Mouse (Mus musculus): ENCODE results near the gene Rab11fip4. TPM values are rescaled to one million over a fixed set of nuclear protein-coding genes. Genes with fewer than 3 reads are reported as not detected.

Rab11fip4 gene
- polyA plus RNA-seq, 1 experiment from 2014 or later, result 2.2 TPM

- H3K27ac ChIP-seq (ENCODE audit: low read depth, low read length), result no peak overlapping the region
- no peaks in the 10 kb centered on the region for H3K9me3 ChIP-seq (ENCODE audit: control insufficient read depth, low read length)
- no peak overlapping the region for H3K4me2 ChIP-seq
- WGBS, result 55% methylated on average over 2 of the region's 2 CpGs
- no peaks in the 10 kb centered on the region for H3K36me3 ChIP-seq (ENCODE audit: control insufficient read depth, insufficient read depth, low read length)
- H3K27me3 ChIP-seq (replicated peaks; ENCODE audit: control insufficient read depth, insufficient read depth, low read length), result peaks cover 2% of the 10 kb centered on the region
- H3K4me1 ChIP-seq (replicated peaks; ENCODE audit: control insufficient read depth, insufficient read depth, low read length), result no peaks in the 10 kb centered on the region; the same call in 1 of the 2 replicates
- no peak for DNase-seq (ENCODE audit: low spot score)
- H3K9ac ChIP-seq (ENCODE audit: low read depth, low read length), result no peak overlapping the region
- no peak overlapping the region for H3K4me3 ChIP-seq (ENCODE audit: low read depth, low read length)
- ATAC-seq (replicated peaks; ENCODE audit: low FRiP score), result no peak
Measured at GRCm38 (mm10) chr11:79610454-79610853, 19.4 kb downstream of the Rab11fip4 start.

DNA sequence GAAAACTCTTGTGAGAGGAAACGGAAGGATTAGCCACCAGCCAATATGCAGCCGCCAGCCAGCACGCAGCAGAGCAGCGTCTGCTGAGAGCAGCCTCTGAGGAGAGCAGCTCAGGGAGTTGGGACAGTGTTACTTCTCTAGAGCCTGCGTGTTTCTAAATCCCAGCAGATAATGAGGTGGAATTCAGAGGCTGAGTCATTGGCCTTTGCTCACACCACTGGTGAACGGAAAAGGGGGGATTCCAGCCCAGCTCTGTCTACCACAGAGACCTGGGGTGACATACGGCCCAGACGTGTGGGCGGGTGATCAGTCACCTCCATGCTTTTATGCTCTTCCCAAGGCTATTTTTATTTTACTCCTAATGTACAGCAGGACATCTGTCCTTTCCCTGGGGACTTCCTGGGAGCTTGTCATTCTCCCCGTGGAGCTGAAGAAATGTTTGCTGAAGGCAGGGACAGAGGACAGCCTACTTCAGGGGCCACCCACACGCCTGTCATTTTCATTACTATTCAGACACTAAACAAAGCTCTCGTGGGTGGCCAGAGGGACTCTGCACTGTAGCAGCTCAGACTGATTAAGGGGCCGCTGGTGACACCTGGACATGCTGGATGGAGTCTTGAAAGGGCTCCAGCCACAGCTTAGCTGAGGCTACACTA lies 20.1 kb downstream of the Rab11fip4 start:
- no peak overlapping the region for H3K9ac ChIP-seq (ENCODE audit: low read depth, low read length)
- ATAC-seq (replicated peaks; ENCODE audit: low FRiP score), result no peak
- no peaks in the 10 kb centered on the region for H3K36me3 ChIP-seq (ENCODE audit: control insufficient read depth, insufficient read depth, low read length)
- H3K27me3 ChIP-seq (replicated peaks; ENCODE audit: control insufficient read depth, insufficient read depth, low read length), result no peaks in the 10 kb centered on the region; the same call in none of the 2 replicates
- no peak for DNase-seq (ENCODE audit: low spot score)
- 31% methylated on average over 13 of the region's 13 CpGs for WGBS
- no peak overlapping the region for H3K4me3 ChIP-seq (ENCODE audit: low read depth, low read length)
- H3K27ac ChIP-seq (ENCODE audit: low read depth, low read length), result no peak overlapping the region
- H3K4me1 ChIP-seq (replicated peaks; ENCODE audit: control insufficient read depth, insufficient read depth, low read length), result no peaks in the 10 kb centered on the region; the same call in 1 of the 2 replicates
- no peak overlapping the region for H3K4me2 ChIP-seq
- H3K9me3 ChIP-seq (ENCODE audit: control insufficient read depth, low read length), result no peaks in the 10 kb centered on the region

DNA sequence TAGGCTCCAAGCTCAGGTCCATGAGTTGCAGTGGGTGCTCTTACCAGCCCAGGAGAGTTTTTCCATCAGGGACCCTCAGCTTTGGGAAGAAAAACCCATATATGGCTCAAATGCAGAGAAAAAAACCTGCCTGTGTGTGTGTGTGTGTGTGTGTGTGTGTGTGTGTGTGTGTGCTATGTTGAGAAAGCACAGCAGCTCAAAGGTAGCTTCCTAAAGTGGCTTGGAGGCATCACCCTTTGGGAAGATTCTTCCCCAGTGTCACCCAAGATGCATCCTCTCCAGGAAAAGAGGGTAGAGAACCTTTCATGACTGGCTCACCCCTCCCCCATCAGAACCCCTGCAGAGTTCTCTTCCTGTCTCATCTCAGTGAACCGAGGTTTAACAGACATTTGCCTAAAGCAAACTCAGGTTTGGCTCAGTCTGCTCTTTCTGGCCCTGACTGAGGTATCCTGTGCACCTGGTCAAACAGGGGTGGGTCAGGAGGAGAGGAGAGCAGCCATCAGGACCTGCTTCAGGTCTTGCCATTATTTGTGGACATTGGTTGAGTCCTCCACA lies 21.1 kb downstream of the Rab11fip4 start:
- H3K27me3 ChIP-seq (replicated peaks; ENCODE audit: control insufficient read depth, insufficient read depth, low read length), result no peaks in the 10 kb centered on the region; the same call in 1 of the 2 replicates
- H3K27ac ChIP-seq (ENCODE audit: low read depth, low read length), result no peak overlapping the region
- no peak overlapping the region for H3K4me3 ChIP-seq (ENCODE audit: low read depth, low read length)
- H3K9me3 ChIP-seq (ENCODE audit: control insufficient read depth, low read length), result no peaks in the 10 kb centered on the region
- H3K9ac ChIP-seq (ENCODE audit: low read depth, low read length), result no peak overlapping the region
- H3K4me2 ChIP-seq, result no peak overlapping the region
- WGBS, result 8% methylated on average over 1 of the region's 1 CpGs
- DNase-seq (ENCODE audit: low spot score) (no peak), ATAC-seq (replicated peaks; ENCODE audit: low FRiP score) (no peak)
- no peaks in the 10 kb centered on the region for H3K36me3 ChIP-seq (ENCODE audit: control insufficient read depth, insufficient read depth, low read length)
- H3K4me1 ChIP-seq (replicated peaks; ENCODE audit: control insufficient read depth, insufficient read depth, low read length), result no peaks in the 10 kb centered on the region; the same call in 1 of the 2 replicates

DNA sequence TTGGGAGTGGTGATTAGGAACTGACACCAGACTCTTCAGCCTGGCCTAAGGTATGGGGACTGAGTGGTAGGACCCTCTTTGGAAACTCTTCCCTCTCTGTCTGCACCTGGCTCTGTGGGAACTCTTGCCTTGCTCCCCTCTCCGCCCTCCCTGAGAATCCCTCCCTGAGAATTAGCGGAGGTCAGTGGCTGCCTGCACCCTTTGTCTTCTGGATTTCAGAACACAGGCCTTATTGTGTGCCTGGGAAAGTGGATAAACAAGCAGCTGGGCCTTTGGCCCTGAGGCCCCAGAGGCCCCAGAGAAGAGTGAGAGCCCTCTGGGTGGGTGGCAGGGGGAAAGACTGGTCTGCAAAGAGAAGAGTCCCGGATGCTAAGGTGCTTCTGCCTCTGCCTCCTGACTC lies 22.1 kb downstream of the Rab11fip4 start:
- 71% methylated on average over 3 of the region's 3 CpGs for WGBS
- no peaks in the 10 kb centered on the region; the same call in 1 of the 2 replicates for H3K27me3 ChIP-seq (replicated peaks; ENCODE audit: control insufficient read depth, insufficient read depth, low read length)
- no peaks in the 10 kb centered on the region; the same call in 1 of the 2 replicates for H3K4me1 ChIP-seq (replicated peaks; ENCODE audit: control insufficient read depth, insufficient read depth, low read length)
- H3K36me3 ChIP-seq (ENCODE audit: control insufficient read depth, insufficient read depth, low read length), result no peaks in the 10 kb centered on the region
- no peak overlapping the region for H3K4me2 ChIP-seq
- no peak for ATAC-seq (replicated peaks; ENCODE audit: low FRiP score)
- no peak overlapping the region for H3K27ac ChIP-seq (ENCODE audit: low read depth, low read length)
- H3K4me3 ChIP-seq (ENCODE audit: low read depth, low read length), result no peak overlapping the region
- no peak for DNase-seq (ENCODE audit: low spot score)
- H3K9ac ChIP-seq (ENCODE audit: low read depth, low read length), result no peak overlapping the region
- H3K9me3 ChIP-seq (ENCODE audit: control insufficient read depth, low read length), result no peaks in the 10 kb centered on the region

- DNase-seq (ENCODE audit: low spot score), result no peak
- Histone ChIP-seq H3K36me3 (ENCODE audit: control insufficient read depth, insufficient read depth, low read length) (no peaks in the 10 kb centered on the region), H3K9me3 (ENCODE audit: control insufficient read depth, low read length) (no peaks in the 10 kb centered on the region), H3K9ac (ENCODE audit: low read depth, low read length) (no peak overlapping the region), H3K4me2 (no peak overlapping the region), H3K4me3 (ENCODE audit: low read depth, low read length) (no peak overlapping the region), H3K27ac (ENCODE audit: low read depth, low read length) (no peak overlapping the region), H3K4me1 (replicated peaks; ENCODE audit: control insufficient read depth, insufficient read depth, low read length) (no peaks in the 10 kb centered on the region; the same call in 1 of the 2 replicates), H3K27me3 (replicated peaks; ENCODE audit: control insufficient read depth, insufficient read depth, low read length) (no peaks in the 10 kb centered on the region; the same call in 1 of the 2 replicates)
- no peak for ATAC-seq (replicated peaks; ENCODE audit: low FRiP score)
- 58% methylated on average over 4 of the region's 4 CpGs for WGBS
Measured at GRCm38 (mm10) chr11:79613711-79614110, 22.7 kb downstream of the Rab11fip4 start.

GRCm38 (mm10) chr11:79614880-79615279 lies 23.9 kb downstream of the Rab11fip4 start:
- Histone ChIP-seq H3K4me1 (replicated peaks; ENCODE audit: control insufficient read depth, insufficient read depth, low read length) (no peaks in the 10 kb centered on the region; the same call in 1 of the 2 replicates), H3K9me3 (ENCODE audit: control insufficient read depth, low read length) (no peaks in the 10 kb centered on the region), H3K9ac (ENCODE audit: low read depth, low read length) (no peak overlapping the region), H3K36me3 (ENCODE audit: control insufficient read depth, insufficient read depth, low read length) (no peaks in the 10 kb centered on the region), H3K27ac (ENCODE audit: low read depth, low read length) (no peak overlapping the region), H3K4me3 (ENCODE audit: low read depth, low read length) (no peak overlapping the region), H3K4me2 (no peak overlapping the region), H3K27me3 (replicated peaks; ENCODE audit: control insufficient read depth, insufficient read depth, low read length) (no peaks in the 10 kb centered on the region; the same call in 1 of the 2 replicates)
- ATAC-seq (replicated peaks; ENCODE audit: low FRiP score) (no peak), DNase-seq (ENCODE audit: low spot score) (no peak)
- 70% methylated on average over 3 of the region's 3 CpGs for WGBS

GRCm38 (mm10) chr11:79615871-79616270 lies 24.9 kb downstream of the Rab11fip4 start:
- Histone ChIP-seq H3K4me1 (replicated peaks; ENCODE audit: control insufficient read depth, insufficient read depth, low read length) (no peaks in the 10 kb centered on the region; the same call in 1 of the 2 replicates), H3K4me2 (no peak overlapping the region), H3K36me3 (ENCODE audit: control insufficient read depth, insufficient read depth, low read length) (no peaks in the 10 kb centered on the region), H3K9ac (ENCODE audit: low read depth, low read length) (no peak overlapping the region), H3K27ac (ENCODE audit: low read depth, low read length) (no peak overlapping the region), H3K27me3 (replicated peaks; ENCODE audit: control insufficient read depth, insufficient read depth, low read length) (no peaks in the 10 kb centered on the region), H3K4me3 (ENCODE audit: low read depth, low read length) (no peak overlapping the region), H3K9me3 (ENCODE audit: control insufficient read depth, low read length) (no peaks in the 10 kb centered on the region)
- 63% methylated on average over 5 of the region's 5 CpGs for WGBS
- ATAC-seq (replicated peaks; ENCODE audit: low FRiP score), result no peak
- DNase-seq (ENCODE audit: low spot score), result no peak

DNA sequence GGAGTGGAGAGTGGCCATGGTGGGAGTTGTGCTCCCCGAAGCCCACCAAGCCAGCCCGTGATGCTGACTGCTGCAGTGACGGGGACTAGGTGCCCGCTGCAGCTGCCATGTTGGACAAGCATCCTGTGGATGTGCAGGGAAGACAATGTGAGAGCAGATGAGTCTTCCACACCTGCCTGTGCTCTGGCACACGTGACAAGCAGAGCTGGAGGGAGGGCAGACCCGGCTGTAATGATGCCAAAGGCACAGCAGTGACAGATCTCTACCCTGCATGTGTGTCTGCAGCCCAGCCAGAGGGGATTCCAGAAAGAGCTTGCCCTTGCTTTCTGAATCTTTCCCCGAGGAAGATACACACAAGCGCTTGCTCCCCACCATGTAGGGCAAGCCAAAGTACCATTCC lies 27.0 kb downstream of the Rab11fip4 start:
- Histone ChIP-seq H3K4me1 (replicated peaks; ENCODE audit: control insufficient read depth, insufficient read depth, low read length) (no peaks in the 10 kb centered on the region), H3K9ac (ENCODE audit: low read depth, low read length) (no peak overlapping the region), H3K27me3 (replicated peaks; ENCODE audit: control insufficient read depth, insufficient read depth, low read length) (no peaks in the 10 kb centered on the region), H3K36me3 (ENCODE audit: control insufficient read depth, insufficient read depth, low read length) (no peaks in the 10 kb centered on the region), H3K27ac (ENCODE audit: low read depth, low read length) (no peak overlapping the region), H3K4me2 (no peak overlapping the region), H3K9me3 (ENCODE audit: control insufficient read depth, low read length) (no peaks in the 10 kb centered on the region), H3K4me3 (ENCODE audit: low read depth, low read length) (no peak overlapping the region)
- WGBS, result 77% methylated on average over 8 of the region's 8 CpGs
- no peak for DNase-seq (ENCODE audit: low spot score)
- ATAC-seq (replicated peaks; ENCODE audit: low FRiP score), result no peak

DNA sequence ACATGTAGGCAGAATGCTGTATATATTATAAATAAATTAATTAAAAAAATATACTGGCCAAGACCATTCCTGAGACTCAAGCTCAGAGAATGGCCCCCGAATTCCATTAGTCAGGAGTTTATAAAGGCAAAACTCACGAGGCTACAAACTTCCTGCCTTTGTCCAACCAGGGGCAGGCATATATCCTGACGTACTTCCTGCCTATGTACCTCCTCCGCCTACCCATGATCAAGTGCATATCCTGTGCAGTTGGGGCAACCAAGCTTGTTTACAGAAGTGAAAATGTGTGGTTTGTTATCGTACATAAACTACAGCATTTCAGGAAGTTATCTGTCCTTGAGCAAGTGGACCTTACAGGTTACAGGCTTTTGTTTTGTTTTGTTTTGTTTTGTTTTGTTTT lies 32.0 kb downstream of the Rab11fip4 start:
- H3K27ac ChIP-seq (ENCODE audit: low read depth, low read length), result no peak overlapping the region
- DNase-seq (ENCODE audit: low spot score), result no peak
- H3K4me2 ChIP-seq, result no peak overlapping the region
- H3K4me1 ChIP-seq (replicated peaks; ENCODE audit: control insufficient read depth, insufficient read depth, low read length), result no peaks in the 10 kb centered on the region
- WGBS, result 53% methylated on average over 5 of the region's 5 CpGs
- no peak overlapping the region for H3K9ac ChIP-seq (ENCODE audit: low read depth, low read length)
- H3K27me3 ChIP-seq (replicated peaks; ENCODE audit: control insufficient read depth, insufficient read depth, low read length), result no peaks in the 10 kb centered on the region
- H3K36me3 ChIP-seq (ENCODE audit: control insufficient read depth, insufficient read depth, low read length), result no peaks in the 10 kb centered on the region
- no peak for ATAC-seq (replicated peaks; ENCODE audit: low FRiP score)
- no peak overlapping the region for H3K4me3 ChIP-seq (ENCODE audit: low read depth, low read length)
- H3K9me3 ChIP-seq (ENCODE audit: control insufficient read depth, low read length), result no peaks in the 10 kb centered on the region

All from liver, embryonic 11.5 days (tissue).